Mouse (Mus musculus): Measurements from ENCODE around the gene Imp3. TPM values are rescaled to one million over a fixed set of nuclear protein-coding genes. Genes with fewer than 3 reads are reported as not detected.

Gene Imp3
- polyA plus RNA-seq, 1 experiment from 2014 or later = 62.8 TPM

GRCm38 (mm10) chr9:56949767-56950166 lies 12.5 kb downstream of the Imp3 start:
- Histone ChIP-seq H3K4me2 (peak overlapping the region; percentile 87), H3K4me1 (peaks cover 13% of the 10 kb centered on the region), H3K36me3 (replicated peaks) (no peaks in the 10 kb centered on the region), H3K9ac (peak overlapping the region; percentile 26), H3K27ac (no peak overlapping the region), H3K27me3 (replicated peaks) (no peaks in the 10 kb centered on the region), H3K9me3 (no peaks in the 10 kb centered on the region), H3K4me3 (peak overlapping the region; percentile 66)
- 37% methylated on average over 13 of the region's 13 CpGs for WGBS
- no peak for ATAC-seq (replicated peaks)

GRCm38 (mm10) chr9:56950414-56951400 lies 13.4 kb downstream of the Imp3 start, which contains the start of gene Snupn:
Gene Snupn (plus strand): TSS chr9:56950878.
- no peaks in the 10 kb centered on the region for H3K27me3 ChIP-seq (replicated peaks)
- no peaks in the 10 kb centered on the region for H3K9me3 ChIP-seq
- H3K4me1 ChIP-seq = peaks cover 13% of the 10 kb centered on the region
- under 1% methylated on average over 50 of the region's 50 CpGs for WGBS
- H3K4me2 ChIP-seq = peak within 1 kb of the TSS; percentile 87
- peak within 1 kb of the TSS; percentile 66 for H3K4me3 ChIP-seq
- ATAC-seq (replicated peaks) = peak; percentile 100
- peak within 1 kb of the TSS; percentile 88 for H3K27ac ChIP-seq
- H3K9ac ChIP-seq = peak within 1 kb of the TSS; percentile 69
- no peaks in the 10 kb centered on the region for H3K36me3 ChIP-seq (replicated peaks)

DNA sequence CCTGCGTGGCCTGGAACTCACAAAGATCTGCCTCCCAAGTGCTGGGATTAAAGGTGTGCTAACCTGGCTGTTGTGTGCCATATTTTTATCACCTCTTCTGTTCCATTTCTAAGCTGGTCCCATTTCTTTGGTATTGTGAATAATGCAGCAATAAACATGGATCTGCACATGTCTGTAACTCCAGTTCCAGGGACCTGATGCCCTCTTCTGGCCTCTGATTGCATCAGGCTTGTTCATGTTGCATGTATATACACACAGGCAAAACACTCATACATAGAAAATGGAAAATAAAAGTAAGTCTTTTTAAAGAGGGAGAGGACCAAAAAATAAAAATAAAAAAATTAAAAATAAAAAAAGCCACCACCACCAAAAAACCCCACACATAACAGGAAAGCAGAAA lies 16.3 kb downstream of the Imp3 start:
- peaks cover 13% of the 10 kb centered on the region for H3K4me1 ChIP-seq
- WGBS = 95% methylated on average over 1 of the region's 1 CpGs
- no peak overlapping the region for H3K9ac ChIP-seq
- H3K4me2 ChIP-seq = no peak overlapping the region
- H3K9me3 ChIP-seq = no peaks in the 10 kb centered on the region
- no peak overlapping the region for H3K4me3 ChIP-seq
- ATAC-seq (replicated peaks) = no peak
- no peaks in the 10 kb centered on the region for H3K36me3 ChIP-seq (replicated peaks)
- no peaks in the 10 kb centered on the region for H3K27me3 ChIP-seq (replicated peaks)
- no peak overlapping the region for H3K27ac ChIP-seq

GRCm38 (mm10) chr9:56956966-56957675 lies 19.8 kb downstream of the Imp3 start:
- Histone ChIP-seq H3K9me3 (no peaks in the 10 kb centered on the region), H3K27ac (no peak overlapping the region), H3K27me3 (replicated peaks) (no peaks in the 10 kb centered on the region), H3K4me1 (no peaks in the 10 kb centered on the region), H3K4me3 (no peak overlapping the region), H3K9ac (no peak overlapping the region), H3K36me3 (replicated peaks) (no peaks in the 10 kb centered on the region; the same call in 1 of the 2 replicates), H3K4me2 (no peak overlapping the region)
- WGBS = 89% methylated on average over 7 of the region's 7 CpGs
- ATAC-seq (replicated peaks) = no peak

GRCm38 (mm10) chr9:56958689-56959088 lies 21.4 kb downstream of the Imp3 start:
- WGBS = 92% methylated on average over 2 of the region's 2 CpGs
- no peaks in the 10 kb centered on the region for H3K9me3 ChIP-seq
- H3K4me1 ChIP-seq = no peaks in the 10 kb centered on the region
- no peak overlapping the region for H3K4me3 ChIP-seq
- no peak overlapping the region for H3K27ac ChIP-seq
- H3K27me3 ChIP-seq (replicated peaks) = no peaks in the 10 kb centered on the region
- ATAC-seq (replicated peaks) = no peak
- H3K4me2 ChIP-seq = no peak overlapping the region
- no peak overlapping the region for H3K9ac ChIP-seq
- H3K36me3 ChIP-seq (replicated peaks) = peaks cover 1% of the 10 kb centered on the region; the same call in 1 of the 2 replicates

DNA sequence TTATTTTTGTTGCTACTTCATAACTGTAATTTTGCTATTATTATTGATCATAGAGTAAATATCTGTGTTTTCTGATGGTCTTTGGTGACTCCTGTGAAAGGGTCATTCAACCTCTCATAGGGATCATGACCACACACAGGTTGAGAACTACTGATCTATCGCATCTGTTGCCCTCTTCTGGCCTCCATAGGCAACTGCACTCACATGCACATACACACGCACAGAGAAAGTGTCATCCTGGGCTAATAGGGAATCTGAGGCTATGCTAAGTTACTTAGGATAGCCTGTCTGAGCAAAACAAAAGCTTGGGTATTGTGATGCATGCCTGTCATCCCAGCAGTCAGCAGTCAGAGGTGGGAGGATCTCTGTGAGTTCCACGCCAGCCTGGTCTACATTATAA lies 24.3 kb downstream of the Imp3 start:
- 96% methylated on average over 3 of the region's 3 CpGs for WGBS
- no peaks in the 10 kb centered on the region for H3K9me3 ChIP-seq
- no peak overlapping the region for H3K27ac ChIP-seq
- no peaks in the 10 kb centered on the region for H3K27me3 ChIP-seq (replicated peaks)
- H3K9ac ChIP-seq = no peak overlapping the region
- ATAC-seq (replicated peaks) = no peak
- no peak overlapping the region for H3K4me2 ChIP-seq
- H3K4me1 ChIP-seq = no peaks in the 10 kb centered on the region
- peaks cover 5% of the 10 kb centered on the region; the same call in 1 of the 2 replicates for H3K36me3 ChIP-seq (replicated peaks)
- H3K4me3 ChIP-seq = no peak overlapping the region

DNA sequence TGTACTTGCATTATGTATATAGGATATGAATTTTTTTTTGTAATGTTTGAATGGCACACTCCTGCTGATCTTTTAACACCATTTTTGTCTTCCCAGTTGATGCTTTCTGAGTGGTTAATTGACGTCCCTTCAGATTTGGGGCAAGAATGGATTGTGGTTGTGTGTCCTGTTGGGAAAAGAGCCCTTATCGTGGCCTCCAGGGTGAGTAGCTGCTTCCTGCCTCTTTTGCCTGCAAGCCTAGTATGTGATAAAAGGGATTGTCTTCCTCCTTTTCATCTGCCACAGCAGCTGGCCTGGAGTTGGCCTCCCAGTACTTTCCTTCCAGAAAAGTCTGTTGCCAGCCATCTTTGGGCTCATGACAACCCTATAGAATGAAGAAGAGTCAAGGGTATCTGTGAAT lies 32.9 kb downstream of the Imp3 start:
- Histone ChIP-seq H3K4me2 (no peak overlapping the region), H3K36me3 (replicated peaks) (peaks cover 8% of the 10 kb centered on the region; the same call in 1 of the 2 replicates), H3K27me3 (replicated peaks) (no peaks in the 10 kb centered on the region), H3K27ac (no peak overlapping the region), H3K9me3 (no peaks in the 10 kb centered on the region), H3K4me1 (no peaks in the 10 kb centered on the region), H3K9ac (no peak overlapping the region), H3K4me3 (no peak overlapping the region)
- WGBS = 89% methylated on average over 2 of the region's 2 CpGs
- no peak for ATAC-seq (replicated peaks)

DNA sequence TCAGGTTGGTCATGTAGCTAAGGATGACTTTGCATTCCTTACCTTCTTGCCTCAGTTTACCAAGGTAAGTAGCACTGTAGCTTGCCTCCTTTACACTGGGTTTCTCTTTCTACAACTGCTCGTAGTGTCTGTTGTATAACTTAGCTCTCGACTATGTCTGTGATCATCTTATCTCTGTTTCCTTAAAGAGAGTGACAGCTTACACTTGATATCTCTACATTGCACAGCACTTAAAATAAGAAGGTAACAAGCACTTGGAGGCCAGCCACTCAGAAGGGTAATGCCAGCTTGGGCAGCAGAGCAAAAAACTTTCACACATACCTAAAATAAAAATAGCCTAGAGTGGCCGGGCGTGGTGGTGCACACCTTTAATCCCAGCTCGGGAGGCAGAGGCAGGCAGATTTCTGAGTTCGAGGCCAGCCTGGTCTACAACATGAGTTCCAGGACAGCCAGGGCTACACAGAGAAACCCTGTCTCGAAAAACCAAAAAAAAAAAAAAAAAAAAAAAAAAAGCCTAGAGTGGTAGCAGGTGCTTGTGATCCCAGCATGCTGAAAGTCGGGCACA lies 36.8 kb downstream of the Imp3 start:
- no peaks in the 10 kb centered on the region for H3K9me3 ChIP-seq
- no peak overlapping the region for H3K4me2 ChIP-seq
- H3K4me3 ChIP-seq = no peak overlapping the region
- H3K27me3 ChIP-seq (replicated peaks) = no peaks in the 10 kb centered on the region
- no peak for ATAC-seq (replicated peaks)
- H3K36me3 ChIP-seq (replicated peaks) = peaks cover 8% of the 10 kb centered on the region; the same call in 1 of the 2 replicates
- 90% methylated on average over 8 of the region's 8 CpGs for WGBS
- no peak overlapping the region for H3K27ac ChIP-seq
- H3K9ac ChIP-seq = no peak overlapping the region
- no peaks in the 10 kb centered on the region for H3K4me1 ChIP-seq

DNA sequence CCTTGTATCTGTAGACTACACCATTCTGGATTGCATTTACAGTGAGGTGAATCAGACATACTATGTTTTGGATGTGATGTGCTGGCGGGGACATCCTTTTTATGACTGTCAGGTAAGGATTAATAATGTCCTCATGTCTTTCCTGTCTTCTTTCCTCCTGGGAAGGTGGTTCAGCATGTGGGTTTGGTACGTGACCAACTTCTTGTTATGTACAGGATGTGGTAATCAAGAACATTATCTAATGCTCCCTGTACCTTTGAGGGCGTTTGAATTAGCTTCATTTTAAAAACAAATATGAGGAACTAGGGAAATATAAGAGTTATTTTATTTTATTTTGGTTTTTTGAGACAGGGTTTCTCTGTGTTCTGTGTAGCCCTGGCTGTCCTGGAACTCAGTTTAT lies 37.9 kb downstream of the Imp3 start:
- Histone ChIP-seq H3K4me2 (no peak overlapping the region), H3K27ac (no peak overlapping the region), H3K9ac (no peak overlapping the region), H3K36me3 (replicated peaks) (peaks cover 11% of the 10 kb centered on the region; the same call in 1 of the 2 replicates), H3K4me1 (no peaks in the 10 kb centered on the region), H3K4me3 (no peak overlapping the region), H3K27me3 (replicated peaks) (no peaks in the 10 kb centered on the region), H3K9me3 (no peaks in the 10 kb centered on the region)
- no peak for ATAC-seq (replicated peaks)
- 85% methylated on average over 3 of the region's 3 CpGs for WGBS

- H3K9me3 ChIP-seq = no peaks in the 10 kb centered on the region
- H3K4me3 ChIP-seq = no peak overlapping the region
- H3K9ac ChIP-seq = no peak overlapping the region
- H3K36me3 ChIP-seq (replicated peaks) = peaks cover 7% of the 10 kb centered on the region; the same call in 1 of the 2 replicates
- H3K4me1 ChIP-seq = no peaks in the 10 kb centered on the region
- H3K27me3 ChIP-seq (replicated peaks) = no peaks in the 10 kb centered on the region
- 88% methylated on average over 6 of the region's 6 CpGs for WGBS
- no peak overlapping the region for H3K27ac ChIP-seq
- no peak overlapping the region for H3K4me2 ChIP-seq
- no peak for ATAC-seq (replicated peaks)
These were observed 42.9 kb downstream of the Imp3 start for GRCm38 (mm10) chr9:56980186-56980585.

- Histone ChIP-seq H3K4me2 (no peak overlapping the region), H3K27ac (no peak overlapping the region), H3K27me3 (replicated peaks) (no peaks in the 10 kb centered on the region), H3K4me3 (no peak overlapping the region), H3K36me3 (replicated peaks) (peaks cover 7% of the 10 kb centered on the region; the same call in 1 of the 2 replicates), H3K4me1 (no peaks in the 10 kb centered on the region), H3K9me3 (no peaks in the 10 kb centered on the region), H3K9ac (no peak overlapping the region)
- ATAC-seq (replicated peaks) = no peak
- 83% methylated on average over 1 of the region's 1 CpGs for WGBS
These were observed 44.2 kb downstream of the Imp3 start for GRCm38 (mm10) chr9:56981502-56981901.

Measured in midbrain, embryonic 15.5 days (tissue).